Mouse (Mus musculus): ENCODE data around the gene Capzb.
A peak's percentile ranks its signal among the peaks of the same experiment; 100 is the strongest.

Capzb gene

DNA sequence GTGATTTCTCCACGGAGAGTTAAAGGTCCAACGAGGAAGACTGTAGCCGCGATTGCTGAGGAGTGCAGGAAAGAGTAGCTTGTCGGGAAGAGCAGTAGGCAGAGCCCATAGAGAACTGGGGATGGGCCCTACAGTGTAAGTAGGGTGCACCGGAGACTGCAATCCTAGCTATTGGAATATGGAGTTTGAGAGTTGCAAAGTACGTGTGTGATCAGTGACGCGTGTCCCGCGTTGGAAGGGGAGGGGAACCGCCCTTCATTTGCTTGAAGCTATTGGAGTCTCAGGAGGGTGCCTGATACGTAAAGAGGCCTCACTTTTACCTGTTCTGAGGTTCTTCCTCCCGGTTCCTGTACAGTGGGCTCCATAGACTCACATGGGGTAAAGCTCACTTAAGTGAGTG, 119.0 kb downstream of the Capzb start:
- no peak for DNase-seq

DNA sequence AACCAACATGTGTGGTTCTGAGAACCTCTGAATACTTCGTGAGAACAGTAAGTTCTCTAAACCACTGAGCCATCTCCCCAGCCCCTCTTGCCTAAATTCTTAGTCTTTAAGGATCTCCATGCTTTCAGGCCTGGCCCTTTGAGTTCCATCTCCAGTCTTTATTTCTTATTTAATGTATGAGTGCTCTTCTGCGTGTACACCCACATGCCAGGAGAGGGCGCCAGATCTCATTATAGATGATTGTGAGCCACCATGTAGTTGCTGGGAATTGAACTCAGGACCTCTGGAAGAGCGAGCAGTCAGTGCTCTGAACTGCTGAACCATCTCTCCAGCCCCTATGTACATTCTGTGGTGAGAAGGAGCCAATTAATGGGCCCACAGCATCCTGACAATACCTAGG, 119.9 kb downstream of the Capzb start:
- DNase-seq = peak; percentile 54

DNA sequence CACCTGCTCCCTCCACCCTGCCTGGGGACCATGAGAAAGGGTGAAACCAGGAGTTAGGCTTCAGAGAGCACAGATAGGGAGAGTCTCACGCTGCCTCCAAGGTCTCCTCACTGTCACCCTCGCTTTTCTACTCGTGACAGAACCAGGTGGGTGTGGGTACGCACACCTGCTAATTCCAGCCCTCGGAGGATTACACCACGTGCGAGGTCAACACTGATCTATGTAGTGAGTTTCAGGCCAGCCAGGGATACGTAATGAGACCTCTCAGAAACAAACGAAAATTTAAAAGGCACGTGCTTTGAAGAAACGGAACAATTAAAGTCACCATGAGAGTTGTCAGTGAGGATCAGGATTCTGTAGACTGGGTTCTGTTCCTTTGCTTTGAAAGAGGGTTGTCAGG, 125.8 kb downstream of the Capzb start:
- DNase-seq = no peak

GRCm38 (mm10) chr4:139319740-139320139, 127.0 kb downstream of the Capzb start:
- no peak for DNase-seq

DNA sequence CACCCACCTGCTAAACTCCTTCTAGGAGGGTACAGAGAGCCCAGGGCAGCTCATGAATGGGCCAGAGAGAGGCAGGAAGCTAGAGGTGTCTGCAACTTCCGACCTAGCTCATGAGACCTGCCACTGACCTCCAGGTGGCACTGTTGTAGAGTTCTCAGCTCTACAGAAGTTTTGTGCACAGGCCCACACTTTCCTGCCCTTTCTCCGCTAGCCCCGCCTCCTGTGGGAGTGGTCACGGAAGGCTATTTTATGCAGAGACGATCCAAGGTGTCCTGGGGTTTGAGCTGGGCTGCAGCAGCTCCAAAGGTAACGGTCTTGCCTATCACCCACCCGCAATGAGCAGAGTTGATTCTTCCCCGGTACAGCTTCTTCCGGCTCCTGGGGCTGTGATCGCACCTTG, 137.9 kb downstream of the Capzb start:
- peak; percentile 89 for DNase-seq

DNA sequence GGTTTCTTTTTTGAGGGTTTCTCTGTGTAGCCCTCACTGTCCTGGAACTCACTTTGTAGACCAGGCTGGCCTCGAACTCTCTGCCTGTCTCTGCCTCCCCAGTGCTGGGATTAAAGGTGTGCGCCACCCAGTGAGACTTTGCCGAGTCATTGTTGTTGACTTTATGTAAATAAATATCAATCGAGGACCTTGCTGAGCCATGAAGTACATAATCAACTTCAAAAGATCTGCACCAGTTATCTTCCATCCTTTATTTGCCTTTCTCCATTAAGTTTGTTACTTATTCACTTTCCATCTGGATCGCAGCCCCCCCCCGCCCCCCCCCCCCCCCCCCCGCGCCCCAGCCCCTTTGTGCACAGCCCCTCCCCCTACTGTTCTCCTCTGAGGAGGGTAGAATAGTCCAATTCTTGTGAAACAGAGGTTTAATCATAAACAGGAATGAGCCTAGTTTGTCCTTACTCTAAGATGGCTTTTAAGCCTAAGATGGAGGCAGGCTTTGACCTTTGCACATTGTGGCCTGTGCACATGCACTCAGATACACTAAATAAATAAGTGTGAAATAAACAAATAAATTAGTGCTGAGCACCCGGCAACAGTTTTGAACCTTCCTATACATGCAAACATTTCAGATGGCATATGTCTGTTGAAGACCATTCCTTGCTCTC, 142.1 kb downstream of the Capzb start:
- DNase-seq = no peak

- DNase-seq = no peak
These were observed 142.8 kb downstream of the Capzb start for GRCm38 (mm10) chr4:139335507-139335906.

DNA sequence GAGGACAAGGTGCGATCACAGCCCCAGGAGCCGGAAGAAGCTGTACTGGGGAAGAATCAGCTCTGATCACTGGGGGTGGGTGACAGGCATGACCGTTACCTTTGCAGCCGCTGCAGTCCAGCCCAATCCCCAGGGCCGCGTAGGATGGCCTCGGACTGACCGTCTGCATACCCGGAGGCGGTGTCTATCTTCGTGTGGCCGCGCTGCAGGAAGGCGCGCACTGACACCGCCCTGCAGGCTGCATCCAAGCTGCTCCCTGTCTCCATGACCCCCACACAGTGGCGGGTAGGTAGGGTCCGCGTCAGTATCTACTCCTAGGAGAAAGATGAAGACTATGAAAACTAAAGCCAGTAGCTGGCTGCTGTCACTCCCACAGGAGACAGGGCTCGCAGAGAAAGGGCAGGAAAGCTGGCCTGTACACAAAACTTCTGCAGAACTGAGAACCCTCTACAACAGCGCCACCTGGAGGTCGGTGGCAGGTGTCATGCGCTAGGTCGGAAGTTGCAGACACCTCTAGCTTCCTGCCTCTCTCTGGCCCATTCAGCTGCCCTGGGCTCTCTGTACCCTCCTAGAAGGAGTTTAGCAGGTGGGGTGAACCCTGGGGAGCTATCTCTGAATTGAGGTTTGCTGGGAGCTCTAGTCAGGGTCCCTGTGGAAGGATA, 144.3 kb downstream of the Capzb start:
- DNase-seq = peak; percentile 83

- no peak for DNase-seq
These were observed 145.4 kb downstream of the Capzb start for GRCm38 (mm10) chr4:139338145-139338544.

DNA sequence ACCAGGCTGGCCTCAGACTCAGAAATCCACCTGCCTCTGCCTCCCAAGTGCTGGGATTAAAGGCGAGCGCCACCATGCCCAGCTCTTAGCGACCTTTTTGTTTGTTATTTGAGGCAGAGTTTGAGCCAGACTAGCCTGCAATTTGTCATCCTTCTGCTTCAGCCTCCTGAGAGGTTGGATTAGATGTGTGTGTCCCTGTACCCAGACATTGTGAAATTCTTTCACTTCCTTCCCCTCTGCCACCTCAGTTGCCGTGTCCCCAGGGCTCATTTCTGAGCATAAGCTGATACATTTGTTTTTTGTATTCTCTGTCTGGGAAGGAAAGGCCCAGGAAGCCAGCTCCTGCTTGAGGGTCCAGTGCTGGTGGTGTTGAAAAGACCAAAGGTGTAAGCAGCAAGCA, 148.1 kb downstream of the Capzb start:
- no peak for DNase-seq

Measured in retina, postnatal 1 day (tissue).